Mouse (Mus musculus) lung, postnatal 0 days (tissue): ENCODE measurements at regions not wholly inside any gene's neighbourhood (a gene's known extent, or its start where the extent isn't known, plus 50 kb on each side); places are given as distances from the start of the nearest gene placed in this dataset.

Experiments used
- ATAC-seq: fragments of 200-750 bp; cut with Nextera tagmentation; 2 replicates; pipeline ENCODE4 v1.8.0; 2017; ENCODE audit warnings: moderate library complexity
- DNase-seq: peaks from one replicate; pipeline ENCODE4 v3.0.0-alpha.2; 2016; ENCODE audit warnings: low spot score
- H3K27ac ChIP-seq: fragments of 300-500 bp; sonication (generic); 2 replicates; pipeline ENCODE4 v1.5.1; 2014; ENCODE audit warnings: antibody characterized with exemption, mild to moderate bottlenecking, low read length, mixed read lengths
- H3K27me3 ChIP-seq: fragments of 300-500 bp; sonication (generic); replicated peaks from 2 replicates; pipeline ENCODE4 v1.6.1; 2014; ENCODE audit warnings: low read length, mixed read lengths; ENCODE audit not compliant: insufficient read depth
- H3K36me3 ChIP-seq: fragments of 300-500 bp; sonication (generic); 2 replicates; pipeline ENCODE4 v1.6.1; 2014; ENCODE audit warnings: low read length, mixed read lengths; ENCODE audit not compliant: insufficient read depth
- H3K4me1 ChIP-seq: fragments of 300-500 bp; sonication (generic); 2 replicates; pipeline ENCODE4 v1.6.1; 2014; ENCODE audit warnings: antibody characterized with exemption, low read depth, low read length, mixed read lengths; ENCODE audit not compliant: insufficient read depth
- H3K4me2 ChIP-seq: fragments of 300-500 bp; sonication (generic); replicated peaks from 2 replicates; pipeline ENCODE4 v1.6.1; 2014; ENCODE audit warnings: low read depth, mild to moderate bottlenecking, low read length, moderate library complexity, mixed read lengths
- H3K4me3 ChIP-seq: fragments of 300-500 bp; sonication (generic); 2 replicates; pipeline ENCODE4 v1.5.1; 2014; ENCODE audit warnings: low read depth, low read length
- H3K9ac ChIP-seq: fragments of 300-500 bp; sonication (generic); replicated peaks from 2 replicates; pipeline ENCODE4 v1.6.1; 2014; ENCODE audit warnings: low read depth, mild to moderate bottlenecking
- H3K9me3 ChIP-seq: fragments of 300-500 bp; sonication (generic); 2 replicates; pipeline ENCODE4 v1.6.1; 2016; ENCODE audit warnings: low read length, mixed read lengths
- CTCF ChIP-seq: IDR thresholded peaks from 2 replicates; pipeline ENCODE4 v1.5.1; 2016; ENCODE audit warnings: antibody characterized with exemption, mild to moderate bottlenecking
- EP300 ChIP-seq: IDR thresholded peaks from 2 replicates; pipeline ENCODE4 v1.6.1; 2016; ENCODE audit warnings: antibody characterized with exemption, mild to moderate bottlenecking, control low read depth
- WGBS: fragments of 180-500 bp; shearing (Covaris S2); extraction: QIAGEN DNeasy Blood & Tissue Kit; methylation state at CpG from one replicate; pipeline ENCODE4 v1.1.7; 2014; 5-methylcytosine and 5-hydroxymethylcytosine counted together

DNA sequence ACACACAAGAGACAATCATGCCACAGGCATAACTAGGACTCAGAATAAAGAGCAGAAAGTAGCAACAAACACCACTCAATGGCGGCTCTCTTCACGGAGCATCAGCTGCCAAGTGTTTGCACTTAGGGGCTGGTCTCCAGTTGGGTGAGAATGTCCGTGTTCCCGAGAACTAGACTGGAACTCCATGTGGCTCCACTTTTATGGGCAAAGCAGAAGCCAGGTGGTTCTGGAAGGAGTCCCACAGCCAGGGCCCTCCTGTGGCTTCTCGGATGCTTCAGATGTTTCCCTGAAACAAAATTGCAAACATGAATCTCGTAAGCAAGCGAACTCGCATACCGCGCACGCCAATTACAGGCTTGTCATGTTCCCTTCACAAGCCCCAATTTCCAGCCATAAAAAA, 113.7 kb upstream of the Mgmt start:
- Histone ChIP-seq H3K36me3 (no peaks in the 10 kb centered on the region), H3K27ac (no peak overlapping the region), H3K4me2 (no peak overlapping the region), H3K9me3 (no peaks in the 10 kb centered on the region), H3K27me3 (no peaks in the 10 kb centered on the region), H3K4me3 (no peak overlapping the region), H3K4me1 (no peaks in the 10 kb centered on the region), H3K9ac (no peak overlapping the region)
- WGBS: 80% methylated on average over 11 of the region's 11 CpGs
- DNase-seq: no peak
- TF ChIP-seq EP300: no peak
- no peak for TF ChIP-seq CTCF
- no peak for ATAC-seq

GRCm38 (mm10) chr7:136791162-136791561, 103.3 kb upstream of the Mgmt start:
- no peak overlapping the region for H3K27ac ChIP-seq
- 64% methylated on average over 2 of the region's 2 CpGs for WGBS
- DNase-seq (no peak), ATAC-seq (no peak)
- H3K4me2 ChIP-seq: no peak overlapping the region
- TF ChIP-seq EP300 (no peak), CTCF (no peak)
- no peak overlapping the region for H3K4me3 ChIP-seq
- H3K9ac ChIP-seq: no peak overlapping the region
- H3K27me3 ChIP-seq: no peaks in the 10 kb centered on the region
- H3K36me3 ChIP-seq: no peaks in the 10 kb centered on the region
- no peaks in the 10 kb centered on the region for H3K4me1 ChIP-seq
- no peaks in the 10 kb centered on the region for H3K9me3 ChIP-seq

- Histone ChIP-seq H3K36me3 (no peaks in the 10 kb centered on the region), H3K4me2 (no peak overlapping the region), H3K9ac (no peak overlapping the region), H3K4me3 (no peak overlapping the region), H3K27ac (no peak overlapping the region), H3K4me1 (no peaks in the 10 kb centered on the region), H3K9me3 (no peaks in the 10 kb centered on the region), H3K27me3 (no peaks in the 10 kb centered on the region)
- DNase-seq: no peak
- ATAC-seq: no peak
- 55% methylated on average over 5 of the region's 5 CpGs for WGBS
- no peak for TF ChIP-seq CTCF
- no peak for TF ChIP-seq EP300
These were observed 102.3 kb upstream of the Mgmt start for GRCm38 (mm10) chr7:136792131-136792530.

GRCm38 (mm10) chr7:136796415-136796814, 98.0 kb upstream of the Mgmt start:
- H3K4me2 ChIP-seq: no peak overlapping the region
- no peaks in the 10 kb centered on the region for H3K36me3 ChIP-seq
- DNase-seq (no peak), ATAC-seq (no peak)
- no peak for TF ChIP-seq EP300
- TF ChIP-seq CTCF: no peak
- H3K4me1 ChIP-seq: no peaks in the 10 kb centered on the region
- no peak overlapping the region for H3K27ac ChIP-seq
- H3K4me3 ChIP-seq: no peak overlapping the region
- no peak overlapping the region for H3K9ac ChIP-seq
- H3K9me3 ChIP-seq: no peaks in the 10 kb centered on the region
- no peaks in the 10 kb centered on the region for H3K27me3 ChIP-seq

GRCm38 (mm10) chr7:136797780-136798435, 96.5 kb upstream of the Mgmt start:
- H3K36me3 ChIP-seq: no peaks in the 10 kb centered on the region
- no peak overlapping the region for H3K27ac ChIP-seq
- no peaks in the 10 kb centered on the region for H3K27me3 ChIP-seq
- no peak overlapping the region for H3K4me2 ChIP-seq
- no peaks in the 10 kb centered on the region for H3K9me3 ChIP-seq
- no peak overlapping the region for H3K9ac ChIP-seq
- ATAC-seq (no peak), DNase-seq (no peak)
- 55% methylated on average over 11 of the region's 11 CpGs for WGBS
- H3K4me3 ChIP-seq: no peak overlapping the region
- no peak for TF ChIP-seq CTCF
- no peak for TF ChIP-seq EP300
- H3K4me1 ChIP-seq: no peaks in the 10 kb centered on the region

- Histone ChIP-seq H3K27me3 (no peaks in the 10 kb centered on the region), H3K9ac (no peak overlapping the region), H3K27ac (no peak overlapping the region), H3K36me3 (no peaks in the 10 kb centered on the region), H3K4me2 (no peak overlapping the region), H3K4me1 (no peaks in the 10 kb centered on the region), H3K9me3 (no peaks in the 10 kb centered on the region), H3K4me3 (no peak overlapping the region)
- ATAC-seq: no peak
- TF ChIP-seq EP300: no peak
- TF ChIP-seq CTCF: no peak
- 63% methylated on average over 3 of the region's 3 CpGs for WGBS
- DNase-seq: no peak
These were observed 95.8 kb upstream of the Mgmt start for GRCm38 (mm10) chr7:136798605-136799004.

- Histone ChIP-seq H3K4me3 (no peak overlapping the region), H3K4me2 (no peak overlapping the region), H3K27me3 (no peaks in the 10 kb centered on the region), H3K4me1 (no peaks in the 10 kb centered on the region), H3K27ac (no peak overlapping the region), H3K9me3 (no peaks in the 10 kb centered on the region), H3K9ac (no peak overlapping the region), H3K36me3 (no peaks in the 10 kb centered on the region)
- 57% methylated on average over 6 of the region's 6 CpGs for WGBS
- ATAC-seq (peak; percentile 99), DNase-seq (peak; percentile 85)
- TF ChIP-seq CTCF (no peak), EP300 (no peak; the same call in 1 of the 2 replicates)
These were observed 87.3 kb upstream of the Mgmt start for GRCm38 (mm10) chr7:136807101-136807500.
